In genomic region chr5:101827477-101827876, GRCm38 (mm10) we compare ENCODE assay signal across 20 mouse cellular contexts.
A peak's percentile ranks its signal among the peaks of the same experiment; 100 is the strongest.
DNase-seq lines count a peak whose midpoint lies in the region; ATAC-seq and TF ChIP-seq lines count a peak whose summit lies in the region.
"Had no signal": no experiment of that assay in that cellular context is flagged by ENCODE, and none has a peak within 500 bp of the region (broad histone marks: within the 10 kb centered on the region; RNA-seq: fewer than 3 reads in every experiment).

No protein-coding gene starts in this region.

- WGBS in lung, postnatal 0 days: 37% methylated on average over 12 of the region's 12 CpGs
- 22% methylated on average over 12 of the region's 12 CpGs for WGBS in small intestine, adult 2 months

- TF ChIP-seq CTCF in lung, postnatal 0 days (IDR thresholded peaks at IDR 0.05): no peak
- TF ChIP-seq CTCF in ES-Bruce4 (IDR thresholded peaks at IDR 0.05; ENCODE audit: low read depth, low read length): no peak
- no peak for TF ChIP-seq CTCF in MEL (IDR thresholded peaks at IDR 0.05 in 2 of 3, conservative IDR thresholded peaks at IDR 0.05 in 1 of 3; ENCODE audit: control insufficient read depth in 1 of 3, insufficient read depth in 1 of 3, low read depth in 2 of 3, low read length in 3 of 3, poor library complexity in 1 of 3, severe bottlenecking in 1 of 3)
- TF ChIP-seq CTCF in small intestine, adult 2 months (IDR thresholded peaks at IDR 0.05; ENCODE audit: extremely low read depth, insufficient read length, insufficient replicate concordance, low read depth, low read length): no peak

- H3K4me1 ChIP-seq in lung, postnatal 0 days (ENCODE audit: insufficient read depth, low read depth, low read length): 0 out of 2 replicates have a peak, but pooled peaks cover 3% of the 10 kb centered on the region
- peaks cover 15% of the 10 kb centered on the region for H3K4me1 ChIP-seq in ES-Bruce4 (ENCODE audit: control insufficient read depth, insufficient read depth, low read length)
- H3K4me1 ChIP-seq in MEL (ENCODE audit: control insufficient read depth in 1 of 2, insufficient read depth in 2 of 2, low read length in 2 of 2): peaks cover 0 to 11% of the 10 kb centered on the region in 2 experiments; a peak in 2 of 4 replicates
- peaks cover 34% of the 10 kb centered on the region for H3K4me1 ChIP-seq in small intestine, adult 2 months (ENCODE audit: control insufficient read depth, insufficient read depth, insufficient read length, low read length)

- no peak for TF ChIP-seq EP300 in lung, postnatal 0 days (IDR thresholded peaks at IDR 0.05)
- TF ChIP-seq EP300 in ES-Bruce4 (IDR thresholded peaks at IDR 0.05; ENCODE audit: insufficient read depth, low read depth, low read length) (no peak), MEL (IDR thresholded peaks at IDR 0.05; ENCODE audit: low read depth in 1 of 2, low read length in 2 of 2) (no peak)

- H3K9me3 ChIP-seq in lung, postnatal 0 days (ENCODE audit: low read length): no peaks in the 10 kb centered on the region
- H3K9me3 ChIP-seq in ES-Bruce4 (replicated peaks; ENCODE audit: control insufficient read depth, insufficient read depth, low read length, poor library complexity, severe bottlenecking) (no peaks in the 10 kb centered on the region), MEL (replicated peaks; ENCODE audit: insufficient read depth, low read length) (no peaks in the 10 kb centered on the region)
- H3K9me3 ChIP-seq: embryonic facial prominence, embryonic 10.5 days; forebrain, embryonic 10.5 days; forebrain, embryonic 15.5 days; heart, embryonic 13.5 days; hindbrain, embryonic 12.5 days had no signal

- ATAC-seq in lung, postnatal 0 days: no peak

- H3K27ac ChIP-seq in lung, postnatal 0 days (ENCODE audit: low read length): no peak overlapping the region
- H3K27ac ChIP-seq in ES-Bruce4 (ENCODE audit: insufficient read depth, low read length) (no peak overlapping the region), MEL (ENCODE audit: control insufficient read depth, low read depth, low read length) (no peak overlapping the region)
- peak overlapping the region; percentile 95; the same call in 1 of the 2 replicates for H3K27ac ChIP-seq in small intestine, adult 2 months (ENCODE audit: insufficient read depth, low read depth, low read length)
- H3K27ac ChIP-seq: embryonic facial prominence, embryonic 10.5 days; forebrain, embryonic 10.5 days; forebrain, embryonic 15.5 days; heart, embryonic 13.5 days; hindbrain, embryonic 12.5 days had no signal

- TF ChIP-seq POLR2A in ES-Bruce4 (IDR thresholded peaks at IDR 0.05; ENCODE audit: insufficient read depth, low read length) (peak; percentile 23), MEL (IDR thresholded peaks at IDR 0.05; ENCODE audit: control insufficient read depth in 1 of 2, insufficient read depth in 1 of 2, low read depth in 1 of 2, low read length in 2 of 2, poor library complexity in 1 of 2) (no peak)
- TF ChIP-seq POLR2A in small intestine, adult 2 months (IDR thresholded peaks at IDR 0.05; ENCODE audit: low read depth, low read length): no peak

- DNase-seq in lung, postnatal 36 days: peak; percentile 20
- DNase-seq in lung, postnatal 0 days (ENCODE audit: low spot score): no peak
- peak; percentile 8 for DNase-seq in MEL (ENCODE audit: low read depth, low spot score)
- DNase-seq in spleen, adult 18-20 months: no peak
- DNase-seq: adrenal gland, adult 2 months; adrenal gland, postnatal 25 days; cerebellum, adult 18-20 months; cerebellum, postnatal 10 days; gastrocnemius, postnatal 36 days; heart, adult 11 months; heart, postnatal 4 days had no signal

- TF ChIP-seq RAD21 in MEL (IDR thresholded peaks at IDR 0.05; ENCODE audit: low read depth, low read length): no peak

- H3K9ac ChIP-seq in lung, postnatal 0 days (replicated peaks; ENCODE audit: low read depth): no peak overlapping the region
- H3K9ac ChIP-seq in ES-Bruce4 (ENCODE audit: low read depth, poor library complexity, severe bottlenecking): no peak overlapping the region
- H3K9ac ChIP-seq in MEL (ENCODE audit: control insufficient read depth, low read depth, low read length, poor library complexity, severe bottlenecking): no peak overlapping the region
- H3K9ac ChIP-seq: forebrain, embryonic 15.5 days; hindbrain, embryonic 12.5 days had no signal

- H3K4me3 ChIP-seq in lung, postnatal 0 days (ENCODE audit: low read depth, low read length): no peak overlapping the region
- H3K4me3 ChIP-seq in ES-Bruce4 (ENCODE audit: low read depth, low read length): no peak overlapping the region
- no peak overlapping the region for H3K4me3 ChIP-seq in MEL (ENCODE audit: control insufficient read depth in 1 of 2, insufficient read depth in 1 of 2, low read depth in 2 of 2, low read length in 2 of 2)
- H3K4me3 ChIP-seq in small intestine, adult 2 months (ENCODE audit: low read depth, low read length): no peak overlapping the region
- H3K4me3 ChIP-seq: forebrain, embryonic 15.5 days; hindbrain, embryonic 12.5 days had no signal

- H3K79me2 ChIP-seq in MEL (ENCODE audit: control insufficient read depth, insufficient read depth, low read length, poor library complexity): no peaks in the 10 kb centered on the region; the same call in 1 of the 2 replicates

- no peaks in the 10 kb centered on the region for H3K36me3 ChIP-seq in lung, postnatal 0 days (ENCODE audit: insufficient read depth, low read length)
- H3K36me3 ChIP-seq in ES-Bruce4 (ENCODE audit: control insufficient read depth, insufficient read depth, low read length, poor library complexity, severe bottlenecking) (no peaks in the 10 kb centered on the region), MEL (ENCODE audit: control insufficient read depth in 1 of 2, insufficient read depth in 2 of 2, low read length in 2 of 2) (peaks cover 0 to 10% of the 10 kb centered on the region in 2 experiments; a peak in 2 of 4 replicates)
- peaks cover 10% of the 10 kb centered on the region for H3K36me3 ChIP-seq in small intestine, adult 2 months (ENCODE audit: control insufficient read depth, insufficient read depth, low read length)
- H3K36me3 ChIP-seq: G1E had no signal

- H3K27me3 ChIP-seq in lung, postnatal 0 days (replicated peaks; ENCODE audit: insufficient read depth, low read length): no peaks in the 10 kb centered on the region
- no peaks in the 10 kb centered on the region for H3K27me3 ChIP-seq in ES-Bruce4 (ENCODE audit: control insufficient read depth, insufficient read depth, low read length, poor library complexity, severe bottlenecking)
- H3K27me3 ChIP-seq in MEL (ENCODE audit: control insufficient read depth in 1 of 2, insufficient read depth in 2 of 2, low read length in 2 of 2): no peaks in the 10 kb centered on the region
- no peaks in the 10 kb centered on the region for H3K27me3 ChIP-seq in small intestine, adult 2 months (ENCODE audit: control insufficient read depth, insufficient read depth, low read length)
- H3K27me3 ChIP-seq: CH12.LX; forebrain, embryonic 15.5 days had no signal

- H3K4me2 ChIP-seq in lung, postnatal 0 days (replicated peaks; ENCODE audit: low read depth, low read length): no peak overlapping the region

TF ChIP-seq in MEL, 35 proteins besides CTCF, POLR2A, EP300 and RAD21:
- TF ChIP-seq ELF1 (IDR thresholded peaks at IDR 0.05; ENCODE audit: low read depth, low read length) (no peak), MAX (IDR thresholded peaks at IDR 0.05; ENCODE audit: low read length) (no peak), UBTF (IDR thresholded peaks at IDR 0.05; ENCODE audit: borderline replicate concordance, insufficient read depth, low read depth, low read length) (no peak), ZNF384 (IDR thresholded peaks at IDR 0.05; ENCODE audit: low read depth, low read length) (no peak), KAT2A (conservative IDR thresholded peaks at IDR 0.05; ENCODE audit: low read depth, low read length) (no peak), MYB (IDR thresholded peaks at IDR 0.05; ENCODE audit: low read depth, low read length) (no peak), ETS1 (IDR thresholded peaks at IDR 0.05; ENCODE audit: low read depth, low read length) (no peak), USF1 (IDR thresholded peaks at IDR 0.05; ENCODE audit: low read depth, low read length) (no peak), POLR2AphosphoS5 (IDR thresholded peaks at IDR 0.05; ENCODE audit: borderline replicate concordance, low read depth, low read length) (no peak), TCF12 (IDR thresholded peaks at IDR 0.05; ENCODE audit: low read depth, low read length) (no peak), NRF1 (IDR thresholded peaks at IDR 0.05; ENCODE audit: insufficient read depth, low read depth, low read length, poor library complexity, severe bottlenecking) (no peak), GABPA (IDR thresholded peaks at IDR 0.05; ENCODE audit: low read depth, low read length) (no peak), MXI1 (IDR thresholded peaks at IDR 0.05; ENCODE audit: low read depth, low read length) (no peak), BHLHE40 (IDR thresholded peaks at IDR 0.05; ENCODE audit: borderline replicate concordance, low read depth, low read length) (no peak), SMC3 (IDR thresholded peaks at IDR 0.05; ENCODE audit: low read depth, low read length) (no peak), ZKSCAN1 (IDR thresholded peaks at IDR 0.05; ENCODE audit: low read depth, low read length) (no peak), ZMIZ1 (IDR thresholded peaks at IDR 0.05; ENCODE audit: low read depth, low read length) (no peak)

Comparison
In these comparisons a context has a peak if more than half of its experiments do, and no peak if none do; other contexts are left out.
1. DNase-seq: peak in lung, postnatal 36 days (single experiment) and MEL (single experiment); none in lung, postnatal 0 days (single experiment) and spleen, adult 18-20 months (0 of 2).